Mouse (Mus musculus) embryonic facial prominence, embryonic 13.5 days (tissue): ENCODE data around the gene Kif24. TPM values are rescaled to one million over a fixed set of nuclear protein-coding genes. Genes with fewer than 3 reads are reported as not detected.

Experiments
- ATAC-seq: fragments of 200-750 bp; cut with Nextera tagmentation; 2 replicates; pipeline ENCODE4 v1.8.0; 2017; ENCODE audit warnings: low read depth; ENCODE audit not compliant: insufficient number of reproducible peaks, insufficient read depth, low FRiP score, low TSS enrichment
- H3K27ac ChIP-seq: fragments of 300-500 bp; sonication (generic); 2 replicates; pipeline ENCODE4 v1.5.1; 2015; ENCODE audit warnings: moderate library complexity, mild to moderate bottlenecking, inconsistent platforms
- H3K27me3 ChIP-seq: fragments of 300-500 bp; sonication (generic); 2 replicates; pipeline ENCODE4 v1.6.1; 2015; ENCODE audit warnings: mild to moderate bottlenecking, inconsistent platforms
- H3K36me3 ChIP-seq: fragments of 300-500 bp; sonication (generic); 2 replicates; pipeline ENCODE4 v1.6.1; 2015; ENCODE audit warnings: mild to moderate bottlenecking, inconsistent platforms
- H3K4me1 ChIP-seq: fragments of 300-500 bp; sonication (generic); 2 replicates; pipeline ENCODE4 v1.6.1; 2015; ENCODE audit warnings: inconsistent platforms
- H3K4me2 ChIP-seq: fragments of 300-500 bp; sonication (generic); 2 replicates; pipeline ENCODE4 v1.6.1; 2015; ENCODE audit warnings: moderate library complexity, mild to moderate bottlenecking, inconsistent platforms
- H3K4me3 ChIP-seq: fragments of 300-500 bp; sonication (generic); 2 replicates; pipeline ENCODE4 v1.5.1; 2015; ENCODE audit warnings: mild to moderate bottlenecking, inconsistent platforms
- H3K9ac ChIP-seq: fragments of 300-500 bp; sonication (generic); 2 replicates; pipeline ENCODE4 v1.6.1; 2015; ENCODE audit warnings: mild to moderate bottlenecking, inconsistent platforms
- H3K9me3 ChIP-seq: fragments of 300-500 bp; sonication (generic); 2 replicates; pipeline ENCODE4 v1.6.1; 2016; ENCODE audit warnings: inconsistent platforms
- WGBS: fragments of 180-500 bp; shearing (Covaris S2); methylation state at CpG from one replicate; pipeline ENCODE4 v1.1.7; 2015; ENCODE audit warnings: mixed read lengths; 5-methylcytosine and 5-hydroxymethylcytosine counted together
- polyA plus RNA-seq: library from polyadenylated mRNA; unstranded; fragments of >200 nt; fragmentation: Nextera tagmentation; extraction: Ambion mirVana; gene quantifications from 2 replicates; pipeline ENCODE4 v1.2.1, GENCODE M21; 2015

Kif24 gene
- polyA plus RNA-seq, 1 experiment from 2014 or later, result 7.6 TPM

DNA sequence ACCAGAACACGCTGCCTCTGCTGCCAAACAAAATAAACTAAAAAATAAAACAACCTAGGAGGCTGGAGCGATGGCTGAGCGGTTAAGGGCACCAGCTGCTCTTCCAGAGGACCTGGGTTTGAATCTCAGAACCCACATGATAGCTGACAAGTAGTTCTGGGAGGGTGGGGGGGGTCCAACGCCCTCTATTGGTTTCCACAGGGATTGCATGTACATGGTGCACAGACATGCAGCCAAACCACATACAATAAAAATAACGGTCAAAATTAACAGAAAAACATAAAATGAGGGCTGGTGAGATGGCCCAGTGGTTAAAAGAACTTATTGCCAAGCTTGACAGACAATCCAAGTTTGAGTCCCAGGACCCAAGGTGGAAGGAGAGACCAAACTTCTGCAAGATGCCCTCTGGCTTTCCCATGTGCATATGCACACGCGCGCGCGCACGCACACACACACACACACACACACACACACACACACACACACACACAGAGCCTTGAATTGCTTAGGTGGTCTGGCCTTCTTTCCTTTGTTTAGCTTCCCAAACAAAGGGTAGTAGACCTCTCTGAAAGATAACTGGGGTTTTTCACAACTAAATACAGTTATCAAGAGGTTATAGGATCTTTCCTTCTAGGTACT lies 123.7 kb downstream of the Kif24 start:
- no peaks in the 10 kb centered on the region for H3K4me1 ChIP-seq
- 81% methylated on average over 11 of the region's 11 CpGs for WGBS
- no peaks in the 10 kb centered on the region for H3K9me3 ChIP-seq
- no peak for ATAC-seq
- H3K27me3 ChIP-seq, result no peaks in the 10 kb centered on the region
- no peak overlapping the region for H3K4me2 ChIP-seq
- H3K9ac ChIP-seq, result no peak overlapping the region
- no peak overlapping the region for H3K27ac ChIP-seq
- H3K4me3 ChIP-seq, result no peak overlapping the region
- no peaks in the 10 kb centered on the region for H3K36me3 ChIP-seq

Other genes with a start within 250 kb of the Kif24 start
- 65.9 and 70.0 TPM in 2 replicates for gene Ubap2, start 189.7 kb downstream of the Kif24 start, polyA plus RNA-seq
- 53.9 and 58.5 TPM in 2 replicates for gene Dcaf12, start 150.0 kb downstream of the Kif24 start, polyA plus RNA-seq
- 44.4 and 48.9 TPM in 2 replicates for gene Ubap1, start 115.9 kb downstream of the Kif24 start, polyA plus RNA-seq
- 49.5 and 54.1 TPM in 2 replicates for gene Nudt2, start 264 bp upstream of the Kif24 start, polyA plus RNA-seq
- 8.3 and 12.2 TPM in 2 replicates for gene AI464131, start 38.2 kb upstream of the Kif24 start, polyA plus RNA-seq
- gene 1110017D15Rik, start 52.4 kb upstream of the Kif24 start, polyA plus RNA-seq, result 3.2 and 5.7 TPM in 2 replicates
- 1.8 and 3.1 TPM in 2 replicates for gene Fam219a, start 104.7 kb upstream of the Kif24 start, polyA plus RNA-seq
- 1.0 and 1.3 TPM in 2 replicates for gene Dnaic1, start 104.9 kb upstream of the Kif24 start, polyA plus RNA-seq
- 19.4 and 23.2 TPM in 2 replicates for gene Enho, start 175.4 kb upstream of the Kif24 start, polyA plus RNA-seq
- 11.2 and 16.3 TPM in 2 replicates for gene Cntfr, start 232.2 kb upstream of the Kif24 start, polyA plus RNA-seq
- gene Il11ra1, start 235.1 kb upstream of the Kif24 start, polyA plus RNA-seq, result 427 and 512 TPM in 2 replicates
- gene Rpp25l, start 248.6 kb upstream of the Kif24 start, polyA plus RNA-seq, result 84.5 and 93.3 TPM in 2 replicates